Mouse (Mus musculus): Measurements from ENCODE around the gene Vmn1r219.
"Not testable (repeated sequence)": the region's sequence is repeated elsewhere in the genome, so short reads cannot be mapped to it uniquely, and the experiment has no call there.

The Vmn1r219 gene

DNA sequence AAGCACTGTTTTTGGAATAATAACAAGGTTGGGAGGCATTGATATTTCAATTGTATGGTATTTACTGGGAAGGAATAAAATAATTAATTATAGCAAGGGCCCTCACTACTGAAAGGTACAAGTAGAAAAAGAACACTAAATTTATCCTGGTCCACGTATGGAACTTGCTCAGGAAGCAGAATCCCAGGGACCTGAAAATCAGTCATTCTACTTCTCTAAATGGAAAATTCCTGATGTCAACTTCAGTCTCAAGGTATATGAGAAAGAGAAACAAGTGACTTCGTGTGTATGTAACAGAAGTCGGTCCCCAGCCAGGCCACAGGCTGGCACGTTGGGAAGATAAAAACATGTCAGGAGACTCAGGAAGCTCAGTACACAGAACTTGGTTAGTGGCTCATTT, at the start of gene Vmn1r219:
Gene Vmn1r219 (plus strand): TSS at position 301 of the 400 bp plus-strand sequence.
- DNase-seq (ENCODE audit: low spot score): no peak

DNA sequence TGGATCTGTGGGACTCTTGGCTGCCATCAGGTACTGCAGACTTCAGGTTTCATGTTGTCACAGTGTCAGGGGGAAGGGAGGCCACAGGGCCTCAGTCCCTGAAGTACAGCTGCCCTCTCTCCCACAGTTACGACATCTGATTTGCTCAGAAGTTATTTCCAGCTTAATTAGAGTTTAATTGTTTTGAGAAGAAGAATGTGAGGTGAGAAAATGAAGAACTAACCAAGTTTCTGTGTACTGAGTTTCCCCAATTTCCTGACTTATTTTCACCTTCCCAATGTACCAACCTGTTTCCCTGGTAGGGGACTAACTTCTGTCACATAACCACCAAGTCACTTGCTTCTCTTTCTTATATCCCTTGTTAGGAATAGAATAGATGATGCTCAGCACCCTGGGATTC, 41.0 kb upstream of the Vmn1r219 start, which contains the start of gene Vmn1r217:
Gene Vmn1r217 (minus strand): TSS at position 101 of the 400 bp plus-strand sequence.
- DNase-seq (ENCODE audit: low spot score): not testable (repeated sequence)

DNA sequence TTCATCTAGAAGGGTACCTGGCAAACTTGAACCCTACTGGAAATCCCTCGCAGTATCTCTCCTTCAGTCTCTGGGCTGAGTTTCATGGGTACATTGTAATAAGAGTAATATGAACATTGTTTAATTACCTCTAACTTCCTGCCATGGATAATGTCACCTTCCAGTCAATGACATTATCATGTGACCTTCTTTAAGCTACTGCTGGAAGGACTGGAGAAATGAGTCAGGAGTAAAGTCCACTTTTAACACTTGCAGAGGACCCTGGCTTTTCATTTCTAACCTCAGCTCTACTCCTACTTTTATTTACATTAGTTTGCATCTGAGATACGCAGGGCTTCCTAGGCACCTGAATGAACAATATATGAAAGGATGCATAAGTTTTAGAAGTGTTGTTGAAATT, 38.5 kb upstream of the Vmn1r219 start:
- DNase-seq (ENCODE audit: low spot score): no peak

DNA sequence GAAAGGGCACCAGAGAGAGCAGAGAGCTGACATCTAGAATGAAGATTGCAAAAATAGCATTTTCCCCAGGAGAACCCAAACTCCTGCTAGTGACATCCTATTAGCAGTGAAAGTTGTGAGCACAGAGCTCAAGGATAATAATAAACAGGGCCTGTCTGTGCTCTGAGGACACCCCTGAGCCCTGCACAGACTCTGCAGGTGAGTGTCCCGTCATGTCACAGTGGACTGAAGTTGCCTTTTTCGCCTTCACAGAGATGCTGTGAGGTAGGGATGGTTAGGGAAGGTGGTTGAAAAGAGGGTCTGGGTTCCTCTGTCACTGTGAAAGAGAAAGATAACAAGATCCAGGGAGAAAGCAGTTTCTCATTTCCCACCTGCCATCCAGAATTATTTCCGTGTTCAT, 26.0 kb upstream of the Vmn1r219 start, which contains the start of gene Vmn1r218:
Gene Vmn1r218 (plus strand): TSS at position 57 of the 400 bp plus-strand sequence.
- no peak for DNase-seq (ENCODE audit: low spot score)

DNA sequence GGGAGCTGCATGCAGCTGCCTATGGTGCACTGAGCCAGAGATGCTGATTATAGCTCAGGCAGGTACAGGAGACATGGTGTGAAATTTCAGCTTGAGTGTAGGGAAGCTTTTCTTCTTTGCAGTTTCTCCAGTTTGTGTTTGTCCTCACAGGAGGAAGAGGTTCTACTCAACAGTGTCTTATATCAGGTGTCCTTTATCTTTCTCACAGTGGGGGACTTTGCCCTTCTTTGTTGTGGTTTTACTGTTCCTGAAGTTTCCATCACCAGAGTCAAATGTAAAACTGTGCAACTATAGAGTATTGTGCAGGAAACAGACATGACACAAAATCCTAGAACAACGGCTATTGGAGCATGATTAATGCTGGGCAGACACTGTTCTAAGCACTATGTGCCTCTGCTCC, 25.6 kb upstream of the Vmn1r219 start:
- no peak for DNase-seq (ENCODE audit: low spot score)

DNA sequence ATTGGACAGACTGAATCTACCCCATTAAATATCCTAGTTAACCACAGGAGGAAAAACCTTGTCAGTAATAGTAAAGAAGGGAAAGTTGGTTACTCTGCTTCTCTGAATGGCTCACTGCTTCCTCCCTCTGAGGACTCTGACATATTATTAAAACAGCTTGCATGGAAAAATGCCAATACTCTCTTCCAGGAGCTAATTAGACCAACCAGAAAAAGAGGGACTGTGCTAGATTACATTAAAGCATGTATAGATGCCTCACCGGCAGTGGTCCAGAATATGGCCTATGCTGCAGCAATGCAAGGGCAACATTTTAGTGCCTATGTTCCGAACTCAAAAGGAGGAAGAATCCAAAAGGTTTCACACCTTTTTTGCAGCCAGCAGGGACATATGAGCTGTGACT, 20.2 kb upstream of the Vmn1r219 start:
- DNase-seq (ENCODE audit: low spot score): no peak

DNA sequence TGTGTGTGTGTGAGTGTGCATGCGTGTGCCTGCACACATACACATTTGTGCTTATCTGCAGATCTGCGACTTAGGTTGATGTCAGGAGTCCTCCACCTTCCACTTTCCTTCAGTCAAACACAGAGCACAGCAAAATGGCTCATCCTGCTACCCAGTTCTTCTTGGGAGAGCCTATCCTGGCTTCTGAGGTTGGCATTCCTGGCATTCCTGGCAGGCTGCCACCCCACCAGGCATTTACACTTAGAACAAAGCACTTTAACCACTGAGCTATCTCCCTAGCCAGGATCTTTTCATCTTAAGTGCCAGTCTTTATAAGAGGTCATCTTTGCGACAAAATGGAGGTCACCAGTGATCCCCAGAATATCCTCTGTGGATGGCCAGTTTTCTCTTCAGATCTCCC, 1.3 kb upstream of the Vmn1r219 start:
- no peak for DNase-seq (ENCODE audit: low spot score)

DNA sequence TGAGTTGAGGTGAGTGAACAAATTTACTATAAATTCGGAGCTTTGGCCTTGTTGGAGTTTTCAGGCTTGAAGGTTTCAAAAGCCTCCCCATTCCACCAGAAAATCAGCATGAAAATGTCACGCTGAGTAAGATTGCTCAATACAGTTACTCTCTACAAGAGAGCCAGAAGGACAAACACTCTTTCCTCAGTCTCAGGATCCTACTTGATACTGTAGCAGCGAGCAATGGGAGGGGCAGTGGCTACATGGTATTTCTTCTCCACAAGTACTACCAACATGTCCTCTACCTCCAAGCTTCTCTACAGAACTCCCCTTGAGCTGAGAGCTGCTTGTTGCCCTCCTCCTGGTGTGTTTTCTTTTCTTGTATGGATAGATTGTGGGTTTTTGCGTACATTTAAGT, 7.4 kb downstream of the Vmn1r219 start:
- not testable (repeated sequence) for DNase-seq (ENCODE audit: low spot score)

DNA sequence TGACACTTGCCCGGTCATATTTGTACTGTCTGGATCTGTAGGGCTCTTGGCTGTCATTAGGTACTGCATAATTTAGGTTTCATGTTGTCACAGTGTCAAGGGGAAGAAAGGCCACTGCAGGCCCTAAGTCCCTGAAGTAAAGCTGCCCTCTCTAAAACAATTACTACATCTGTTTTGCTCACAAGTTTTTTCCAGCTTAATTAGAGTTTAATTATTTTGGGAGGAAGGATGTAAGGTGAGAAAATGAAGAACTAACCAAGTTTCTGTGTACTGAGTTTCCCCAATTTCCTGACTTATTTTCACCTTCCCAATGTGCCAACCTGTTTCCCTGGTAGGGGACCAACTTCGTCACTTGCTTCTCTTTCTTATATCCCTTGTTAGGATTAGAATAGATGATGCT, 28.8 kb downstream of the Vmn1r219 start, which contains the start of gene Vmn1r220:
Gene Vmn1r220 (minus strand): TSS at position 101 of the 400 bp plus-strand sequence.
- DNase-seq (ENCODE audit: low spot score): no peak

DNA sequence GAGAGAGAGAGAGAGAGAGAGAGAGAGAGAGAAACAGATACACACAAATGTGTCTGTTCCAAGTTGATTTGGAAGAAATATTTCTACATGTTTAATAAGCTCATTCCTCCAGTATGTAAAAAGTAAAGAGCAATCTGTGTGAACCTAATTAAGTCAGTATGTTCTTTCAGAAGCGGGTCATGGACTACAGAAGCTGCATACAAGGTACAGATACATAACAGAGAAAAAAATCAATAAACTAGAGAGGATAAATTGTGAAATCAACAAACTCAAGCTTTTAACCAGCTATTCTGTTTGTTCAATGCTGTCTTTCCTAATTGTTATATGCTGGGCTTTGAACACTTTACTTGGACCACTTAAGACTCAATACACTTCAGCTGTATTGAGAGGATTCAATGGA, 44.8 kb downstream of the Vmn1r219 start:
- not testable (repeated sequence) for DNase-seq (ENCODE audit: low spot score)

DNA sequence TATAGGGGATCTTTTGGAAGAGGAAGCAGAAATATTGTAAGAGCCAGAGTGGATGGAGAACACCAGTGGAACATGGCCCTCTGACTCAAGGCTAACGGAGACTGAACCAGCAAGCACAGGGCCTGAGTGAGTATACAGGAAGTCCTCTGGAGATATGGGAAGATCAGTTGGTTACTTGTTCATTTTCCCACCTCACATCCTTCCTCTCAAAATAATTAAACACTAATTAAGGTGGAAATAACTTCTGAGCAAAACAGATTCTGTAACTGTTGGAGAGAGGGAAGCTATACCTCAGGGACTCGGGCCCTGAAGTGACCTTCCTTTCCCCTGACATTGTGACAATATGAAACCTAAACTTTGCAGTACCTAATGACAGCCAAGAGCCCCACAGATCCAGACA, 54.7 kb downstream of the Vmn1r219 start, which contains the start of gene Vmn1r221:
Gene Vmn1r221 (plus strand): TSS at position 301 of the 400 bp plus-strand sequence.
- not testable (repeated sequence) for DNase-seq (ENCODE audit: low spot score)
